Mouse (Mus musculus) gastrocnemius, adult 8-10 months (tissue): Measurements from ENCODE around the gene Vmn2r84. TPM values are rescaled to one million over a fixed set of nuclear protein-coding genes. Genes with fewer than 3 reads are reported as not detected.
"Not testable (repeated sequence)": the region's sequence is repeated elsewhere in the genome, so short reads cannot be mapped to it uniquely, and the experiment has no call there.

ENCODE experiments used
- DNase-seq, 2 experiments: peaks; one replicate each; pipeline ENCODE4 v3.0.0; 2022; ENCODE audit warnings: low spot score in 2 of 2
- total RNA-seq, 4 experiments: library from RNA; stranded (reverse); gene quantifications; 2 replicates each; pipeline ENCODE4 v1.2.4; 2022

The Vmn2r84 gene
- total RNA-seq: not detected

DNA sequence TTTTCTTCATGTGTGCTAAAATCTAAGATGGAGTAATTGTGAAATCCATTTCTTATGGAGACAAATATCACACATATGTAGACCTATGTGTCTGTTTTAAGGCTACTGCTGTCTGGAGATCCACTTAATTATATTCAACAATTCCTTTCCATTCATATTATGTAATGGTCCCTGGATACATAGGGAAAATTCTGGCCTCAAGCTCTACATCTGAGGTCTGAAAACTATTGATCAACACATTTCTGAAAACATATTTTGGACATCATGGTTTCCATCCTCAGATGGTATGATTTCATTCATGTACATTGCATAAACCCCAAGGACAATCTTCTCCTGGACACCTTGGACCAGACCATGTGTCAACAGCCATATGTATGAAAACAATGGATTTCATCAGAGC lies at the start of gene Vmn2r84:
Gene Vmn2r84, minus strand, starts transcription at position 101 of the 400 bp plus-strand sequence.
- no peak for DNase-seq

DNA sequence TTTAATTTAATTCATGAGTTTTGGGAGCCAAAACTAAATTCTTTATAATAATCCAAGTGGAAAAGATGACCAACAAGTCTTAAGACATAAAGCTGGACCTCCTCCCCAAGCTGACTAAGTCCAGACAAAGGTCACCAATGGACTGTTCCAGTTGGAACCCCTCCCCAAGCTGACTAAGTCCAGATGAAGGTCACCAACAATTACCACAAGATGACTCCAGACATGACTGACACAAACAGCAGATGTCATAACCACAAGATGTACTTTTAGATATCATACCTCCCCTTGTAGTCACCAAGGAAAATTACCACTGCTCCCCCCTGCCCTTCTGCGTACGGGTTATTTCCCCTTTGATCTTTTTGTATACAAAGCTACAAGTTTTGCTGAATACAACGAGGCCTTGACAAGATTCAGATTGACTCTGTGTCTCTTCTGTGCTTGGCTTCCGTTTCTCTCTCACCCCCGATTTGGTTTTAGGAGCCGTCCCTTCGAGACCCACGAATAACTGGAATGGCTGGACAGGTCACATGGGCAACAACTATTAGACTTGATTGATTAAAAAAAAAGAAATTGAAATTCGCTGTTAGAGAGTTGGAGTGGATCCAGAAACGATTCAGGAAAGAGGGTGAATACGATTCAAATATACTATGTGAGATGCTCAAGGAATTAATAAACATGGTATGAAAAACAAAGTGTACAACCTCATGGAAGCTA lies 40.2 kb upstream of the Vmn2r84 start:
- DNase-seq: not testable (repeated sequence)

DNA sequence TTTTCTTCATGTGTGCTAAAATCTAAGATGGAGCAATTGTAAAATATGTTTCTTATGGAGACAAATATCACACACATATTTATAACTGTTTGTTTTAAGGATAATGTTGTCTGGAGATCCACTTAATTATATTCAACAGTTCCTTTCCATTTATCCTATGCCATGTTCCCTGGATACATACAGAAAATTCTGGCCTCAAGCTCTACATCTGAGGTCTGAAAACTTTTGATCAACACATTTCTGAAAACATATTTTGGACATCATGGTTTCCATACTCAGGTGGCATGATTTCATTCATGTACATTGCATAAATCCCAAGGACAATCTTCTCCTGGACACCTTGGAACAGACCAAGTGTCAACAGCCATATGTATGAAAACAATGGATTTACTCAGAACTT lies 35.5 kb upstream of the Vmn2r84 start, which contains the start of gene Vmn2r85:
Gene Vmn2r85, minus strand, starts transcription at position 101 of the 400 bp plus-strand sequence.
- DNase-seq: not testable (repeated sequence)

DNA sequence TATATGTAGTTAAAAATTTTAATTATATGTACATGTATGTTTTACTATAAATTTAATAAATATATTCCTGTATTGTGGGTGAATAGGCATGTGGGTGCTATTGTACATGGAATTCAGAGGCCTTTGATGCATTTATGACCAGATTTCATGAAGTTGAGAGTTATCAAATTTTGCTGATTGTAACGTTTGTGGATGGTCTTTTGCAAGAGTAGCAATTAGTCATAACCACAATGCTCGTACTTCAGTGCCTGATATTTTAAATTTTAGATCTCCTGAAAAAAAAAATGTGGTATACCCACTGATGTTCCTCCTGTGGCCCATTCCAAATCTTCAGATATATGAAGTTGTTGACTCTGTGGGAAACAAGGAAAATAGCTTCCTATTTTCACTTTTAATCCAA lies 28.2 kb upstream of the Vmn2r84 start:
- not testable (repeated sequence) for DNase-seq

DNA sequence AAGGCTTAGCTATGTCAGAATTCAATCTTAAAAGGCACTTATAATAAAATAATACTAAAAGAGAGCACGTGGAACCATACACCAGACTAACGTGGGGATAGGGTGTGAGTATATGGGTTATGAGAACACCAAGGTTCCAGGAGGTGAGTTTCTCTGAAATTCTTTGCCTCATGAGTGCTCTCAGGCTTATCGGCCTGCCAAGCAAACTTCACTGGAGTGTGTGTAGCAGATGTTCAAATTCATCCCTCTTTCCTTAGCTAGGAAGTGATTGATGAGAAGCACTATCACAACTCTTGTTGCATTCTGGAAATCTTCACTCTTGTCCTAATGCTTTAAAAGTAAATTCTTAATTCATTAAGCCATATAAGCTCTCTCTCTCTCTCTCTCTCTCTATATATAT lies 26.3 kb upstream of the Vmn2r84 start:
- DNase-seq: no peak

DNA sequence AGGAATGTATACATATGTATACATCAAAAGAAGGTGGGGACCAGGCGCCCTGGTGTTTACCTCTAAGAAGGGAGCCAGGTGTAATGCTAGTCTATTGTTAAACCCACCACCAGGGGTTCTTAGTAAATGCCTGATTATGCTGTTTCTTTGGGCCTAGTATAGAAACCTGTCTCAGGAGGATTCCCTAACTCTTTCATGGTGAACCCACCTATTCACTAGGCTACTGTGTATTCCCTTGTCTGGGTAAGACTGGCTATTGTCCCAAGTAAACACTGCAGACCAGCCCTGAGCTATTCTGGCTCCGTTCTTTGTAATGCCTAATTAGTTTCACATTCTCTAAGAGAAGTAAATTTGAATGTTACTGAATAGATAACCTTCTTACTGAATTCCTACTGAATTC lies 25.8 kb upstream of the Vmn2r84 start:
- DNase-seq: not testable (repeated sequence)

DNA sequence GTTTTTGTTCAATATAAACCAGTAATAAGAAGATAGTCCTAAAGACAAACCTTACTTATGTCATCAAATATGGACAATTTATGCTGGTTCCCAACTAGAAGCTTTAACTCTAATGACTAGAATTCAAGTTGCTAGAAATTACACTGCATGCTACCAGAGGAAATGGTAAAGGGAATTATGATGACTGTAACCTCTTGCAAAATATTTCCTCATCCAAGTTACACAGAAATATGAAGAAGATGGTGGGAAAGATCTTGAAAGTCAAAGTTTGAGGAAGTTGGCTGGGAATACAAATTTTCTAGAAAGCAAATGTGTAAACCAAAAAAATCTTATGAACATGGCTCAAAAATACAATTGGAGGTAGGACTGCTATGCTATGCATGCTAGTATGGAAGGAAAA lies 22.2 kb upstream of the Vmn2r84 start:
- not testable (repeated sequence) for DNase-seq

DNA sequence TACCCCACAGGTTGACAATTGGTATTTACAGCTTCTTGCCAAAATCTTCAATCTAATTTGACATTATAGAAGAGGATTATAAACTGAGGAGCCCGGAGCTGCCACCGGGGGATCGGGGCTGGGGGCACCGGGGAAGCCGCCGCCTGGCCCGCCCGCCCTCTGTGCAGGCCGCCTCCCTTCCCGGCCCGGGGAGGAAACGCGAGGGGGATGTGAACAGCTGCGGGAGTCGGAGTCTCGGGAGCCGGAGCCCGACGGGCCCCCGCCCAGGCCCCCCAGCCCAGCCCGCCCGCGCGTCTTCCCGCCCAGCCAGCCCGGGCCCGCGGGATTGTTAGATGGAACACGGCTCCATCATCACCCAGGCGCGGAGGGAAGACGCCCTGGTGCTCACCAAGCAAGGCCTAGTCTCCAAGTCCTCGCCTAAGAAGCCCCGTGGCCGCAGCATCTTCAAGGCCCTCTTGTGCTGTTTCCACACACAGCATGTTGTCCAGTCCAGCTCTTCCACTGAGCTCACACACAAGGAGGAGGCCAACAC lies 18.1 kb upstream of the Vmn2r84 start:
- DNase-seq: not testable (repeated sequence)

DNA sequence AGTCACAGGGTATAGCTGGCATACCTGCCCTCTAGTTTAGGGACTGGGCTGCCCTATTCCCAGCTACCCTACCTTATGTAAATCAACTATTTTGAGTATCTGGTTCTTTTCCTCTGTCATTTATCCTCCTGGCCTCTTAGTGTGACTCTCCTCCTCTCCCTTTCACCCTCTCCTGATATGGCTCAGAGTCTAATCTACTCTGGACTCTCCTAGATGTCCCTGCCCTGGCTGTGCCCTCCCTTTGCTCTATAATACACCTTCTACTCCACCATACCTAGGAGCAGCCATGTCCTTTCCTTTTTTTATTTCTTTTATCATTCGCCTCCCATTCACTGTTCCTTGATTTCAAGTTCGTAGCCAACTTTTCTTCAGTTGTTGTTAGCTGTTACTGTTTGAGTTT lies 19.0 kb downstream of the Vmn2r84 start:
- DNase-seq: no peak

DNA sequence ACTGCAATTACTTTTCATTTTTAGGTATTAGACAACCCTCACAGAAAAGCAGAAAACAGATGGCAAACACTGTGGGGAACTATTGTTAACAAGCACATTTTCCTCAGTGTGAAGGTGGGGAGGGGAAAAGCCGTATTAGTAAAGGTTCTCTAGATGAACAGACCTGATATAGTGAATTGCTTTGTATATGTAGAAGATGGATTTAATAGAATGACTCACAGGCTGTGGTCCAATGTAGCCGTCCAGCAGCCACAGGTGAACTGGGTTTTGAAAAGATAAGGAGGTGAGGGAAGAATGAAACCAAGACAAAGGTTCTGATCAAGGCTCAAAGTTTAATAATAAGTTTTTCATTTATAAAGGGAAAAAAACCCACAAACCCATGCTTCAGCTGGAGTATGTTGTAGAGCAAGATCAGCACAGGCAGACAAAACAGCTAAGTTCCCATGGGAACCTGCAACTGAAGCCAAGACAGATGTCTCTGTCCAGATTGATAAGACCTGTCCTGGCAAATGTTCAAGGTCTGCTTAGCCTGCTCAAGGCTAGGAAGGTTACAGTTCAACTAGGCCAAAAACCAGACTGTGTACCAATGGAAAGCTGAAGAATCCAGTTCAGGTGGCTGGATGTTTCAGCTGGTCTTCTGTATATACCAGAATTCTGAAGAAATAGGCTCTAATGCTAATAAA lies 21.5 kb downstream of the Vmn2r84 start:
- DNase-seq: no peak

DNA sequence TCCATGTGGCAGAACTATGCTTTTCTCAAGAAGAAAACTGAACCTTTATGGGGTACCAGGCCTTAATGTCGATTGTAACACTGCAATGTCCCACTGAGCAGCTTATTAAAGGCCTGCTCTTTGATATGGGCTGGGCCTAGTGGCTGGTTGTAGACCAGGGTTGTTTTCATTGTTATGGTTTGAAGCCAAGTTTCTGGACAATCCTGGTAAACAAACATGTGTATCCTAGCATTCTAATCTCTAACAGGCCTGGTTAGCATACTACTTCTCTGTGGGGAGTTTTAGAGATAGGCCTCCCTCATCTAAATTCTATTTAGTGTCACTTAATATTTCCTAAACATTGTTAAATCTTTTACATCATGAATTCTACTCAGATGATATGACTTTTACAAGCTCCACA lies 22.5 kb downstream of the Vmn2r84 start:
- no peak for DNase-seq

DNA sequence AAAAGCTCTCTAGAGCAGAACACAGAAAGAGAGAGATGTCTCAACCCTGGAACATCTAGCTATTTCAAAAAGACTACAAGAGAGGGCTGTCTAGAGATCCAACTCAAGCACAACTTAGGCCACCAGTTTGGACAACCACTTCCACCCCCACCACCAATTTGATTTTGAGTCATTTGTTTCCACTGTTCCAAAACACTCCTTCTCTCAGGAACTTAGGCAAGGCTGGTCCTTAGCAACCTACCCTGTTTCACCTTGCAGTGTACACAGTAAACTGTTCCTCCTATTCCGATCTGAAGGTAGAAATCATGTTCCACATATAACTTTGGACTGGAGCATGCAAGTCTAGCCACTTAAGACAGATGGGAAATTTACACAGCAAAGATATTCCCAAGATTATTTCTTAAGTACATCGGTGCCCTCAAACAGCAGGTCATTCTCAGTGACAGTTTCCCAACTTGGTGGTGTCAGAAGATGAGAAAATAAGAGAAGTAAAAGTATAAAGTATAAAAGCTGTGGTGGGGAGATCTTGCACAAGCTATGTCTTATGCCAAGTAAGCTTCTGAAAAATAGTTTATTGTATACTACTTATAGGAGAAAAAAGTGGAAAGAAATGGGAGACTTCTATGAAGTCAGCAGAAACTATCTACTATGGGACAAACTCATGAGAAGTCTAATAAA lies 24.0 kb downstream of the Vmn2r84 start:
- DNase-seq: no peak

DNA sequence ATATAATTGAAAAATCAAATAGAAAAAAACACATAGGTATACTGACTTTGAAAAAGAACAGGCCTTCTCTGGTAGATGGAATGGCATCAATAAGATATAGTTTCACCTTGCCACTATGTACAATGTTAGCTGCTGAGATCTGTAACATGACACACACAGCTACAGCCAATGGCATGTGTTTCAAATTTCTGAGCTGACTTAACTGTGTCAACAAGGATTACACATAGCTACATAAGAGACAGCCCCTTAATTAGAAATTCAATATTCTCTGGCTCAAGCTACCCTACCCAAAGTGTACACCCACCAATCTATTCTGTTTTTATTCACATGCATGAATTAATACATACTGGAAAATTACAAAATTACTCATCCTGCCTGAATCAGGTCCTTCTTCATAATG lies 25.7 kb downstream of the Vmn2r84 start:
- DNase-seq: no peak

DNA sequence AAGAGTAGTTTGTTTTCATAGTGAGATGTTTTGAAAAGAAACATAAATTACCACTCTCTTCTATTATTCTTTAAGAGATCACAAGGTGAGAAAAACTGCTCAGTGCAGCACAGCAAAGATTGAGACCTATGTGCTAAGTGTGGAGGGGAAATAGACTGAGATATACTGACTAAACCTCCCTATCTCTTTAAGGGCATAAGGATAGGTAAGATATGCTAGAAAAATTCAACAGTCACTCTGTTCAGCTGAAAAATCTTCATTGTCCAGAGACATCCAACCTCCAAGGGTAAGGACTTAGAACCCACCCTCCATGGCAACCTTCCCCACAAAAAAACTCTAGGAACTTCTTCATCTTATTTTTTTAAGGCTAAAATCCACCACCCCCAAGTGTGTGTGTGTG lies 29.4 kb downstream of the Vmn2r84 start:
- DNase-seq: no peak

DNA sequence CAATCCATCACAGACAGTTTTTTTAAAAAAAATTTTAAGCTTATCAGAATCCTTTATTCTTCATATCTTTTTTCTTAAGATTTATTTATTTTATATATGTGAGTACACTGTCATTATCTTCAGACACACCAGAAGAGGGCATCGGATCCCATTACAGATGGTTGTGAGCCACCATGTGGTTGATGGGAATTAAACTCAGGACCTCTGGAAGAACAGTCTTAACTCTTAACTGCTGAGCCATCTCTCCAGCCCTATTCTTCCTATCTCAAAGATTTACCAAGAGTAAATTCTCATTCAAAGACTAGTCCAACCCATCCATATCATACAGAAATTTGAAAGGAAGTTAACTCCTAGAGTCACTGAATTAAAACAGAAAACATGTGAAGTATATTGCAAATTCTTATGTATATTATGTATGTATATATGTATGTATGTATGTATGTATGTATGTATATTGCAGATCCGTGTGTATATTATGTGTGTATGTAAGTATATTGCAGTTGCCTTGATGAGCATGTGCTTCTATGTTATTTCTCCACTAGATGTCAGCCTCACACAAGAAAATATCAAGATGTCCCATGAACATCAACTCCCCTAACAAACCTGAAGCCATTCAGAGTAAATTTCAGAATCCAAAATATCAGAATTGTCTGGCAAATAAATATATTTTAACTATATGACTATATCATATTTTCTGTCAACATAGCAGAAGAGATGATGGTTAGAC lies 30.5 kb downstream of the Vmn2r84 start:
- DNase-seq: no peak

DNA sequence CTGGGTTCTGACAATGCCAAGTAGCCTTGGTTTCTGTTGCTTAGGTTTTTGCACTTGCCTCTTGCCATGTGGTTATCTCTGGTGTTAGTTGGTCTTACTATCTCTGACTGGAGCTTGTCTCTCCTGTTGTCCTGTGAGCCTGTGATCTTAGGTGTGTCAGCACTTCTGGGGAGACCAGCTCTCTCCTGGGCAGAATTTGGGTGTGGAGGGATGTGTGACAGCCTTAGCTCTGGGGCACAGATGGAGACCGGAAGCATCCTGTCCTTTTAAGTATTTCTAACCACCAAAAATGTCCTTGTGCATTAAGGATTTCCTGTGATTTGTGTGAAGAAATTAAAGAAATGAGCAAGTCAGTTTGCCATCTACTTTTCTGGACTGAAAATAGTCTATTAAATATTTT lies 50.1 kb downstream of the Vmn2r84 start:
- no peak for DNase-seq

DNA sequence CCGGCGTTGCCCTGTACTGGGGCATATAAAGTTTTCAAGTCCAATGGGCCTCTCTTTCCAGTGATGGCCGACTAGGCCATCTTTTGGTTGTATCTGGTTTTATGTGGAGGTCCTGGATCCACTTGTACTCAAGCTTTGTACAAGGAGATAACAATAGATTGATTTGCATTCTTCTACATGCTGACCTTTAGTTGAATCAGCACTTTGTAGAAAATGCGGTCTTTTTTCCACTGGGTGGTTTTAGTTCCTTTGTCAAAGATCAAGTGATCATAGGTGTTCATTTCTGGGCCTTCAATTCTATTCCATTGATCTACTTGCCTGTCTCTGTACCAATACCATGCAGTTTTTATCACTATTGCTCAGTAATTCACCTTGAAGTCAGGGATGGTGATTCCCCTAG lies 54.1 kb downstream of the Vmn2r84 start:
- DNase-seq: not testable (repeated sequence)

DNA sequence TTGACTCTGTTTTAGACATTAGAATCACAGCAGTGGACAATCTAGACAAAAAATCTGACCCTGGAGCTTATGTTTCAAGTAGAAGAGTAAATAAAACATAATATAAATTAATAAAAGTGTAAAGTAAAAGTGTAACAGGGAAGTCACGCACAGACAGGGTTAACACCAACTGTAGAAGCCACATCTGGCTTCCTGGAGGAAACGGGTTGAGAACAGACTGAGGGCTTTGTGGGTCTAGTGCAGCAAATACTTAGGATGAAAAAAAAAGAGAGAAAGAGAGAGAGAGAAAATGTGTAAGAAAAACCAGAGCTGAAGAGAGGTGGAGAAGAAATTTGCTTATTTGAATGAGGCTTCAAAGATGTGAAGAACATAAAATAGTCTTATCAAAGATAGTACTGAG lies 56.6 kb downstream of the Vmn2r84 start:
- no peak for DNase-seq

DNA sequence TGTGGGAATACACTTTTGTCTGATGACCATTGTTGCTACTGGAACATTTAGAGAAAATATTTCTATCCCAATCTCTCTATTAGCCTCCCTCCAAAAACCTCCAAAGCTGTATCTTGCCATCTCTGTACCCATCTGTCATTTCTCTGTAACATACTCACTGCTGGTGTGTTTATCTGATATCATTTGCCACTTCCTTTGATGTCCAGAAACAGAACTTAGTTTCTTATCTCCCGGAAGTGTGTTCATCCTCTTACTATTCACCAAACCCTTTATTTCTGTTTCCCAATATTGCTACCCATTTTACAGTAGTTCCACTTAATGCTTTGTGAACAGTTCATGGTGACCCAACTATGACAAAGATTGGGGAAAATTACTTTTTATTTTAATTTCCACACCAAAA lies 57.7 kb downstream of the Vmn2r84 start:
- no peak for DNase-seq

DNA sequence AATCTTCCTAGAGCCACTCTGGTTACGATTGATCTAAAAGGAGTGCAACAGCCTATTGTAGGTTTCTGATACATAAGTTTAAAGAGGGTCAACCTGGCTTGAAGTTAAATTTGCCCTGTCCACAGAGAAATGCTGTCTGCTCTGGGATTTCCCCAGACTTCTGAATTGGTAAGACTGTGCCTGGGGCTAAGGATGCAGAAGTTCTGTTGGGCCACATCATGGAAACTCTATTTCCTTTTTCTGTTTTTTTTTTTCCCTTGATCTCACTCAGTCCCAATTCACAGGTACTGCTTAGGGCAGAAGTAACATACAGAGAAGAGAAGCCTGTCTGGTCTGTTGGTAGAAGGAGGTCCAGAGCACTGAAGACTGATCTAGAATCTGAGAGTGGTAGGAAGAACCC lies 63.4 kb downstream of the Vmn2r84 start:
- no peak for DNase-seq
